Mouse (Mus musculus): ENCODE measurements around the gene Ifnk.

Gene Ifnk

GRCm38 (mm10) chr4:35151756-35152155, at the start of gene Ifnk:
Ifnk (plus strand) TSS chr4:35152056.
- no peak for DNase-seq (ENCODE audit: low read depth)

- no peak for DNase-seq (ENCODE audit: low read depth)
These were observed 46.6 kb upstream of the Ifnk start for GRCm38 (mm10) chr4:35105115-35105773.

GRCm38 (mm10) chr4:35112452-35112851, 39.4 kb upstream of the Ifnk start:
- DNase-seq (ENCODE audit: low read depth), result no peak

GRCm38 (mm10) chr4:35113516-35114248, 38.2 kb upstream of the Ifnk start:
- DNase-seq (ENCODE audit: low read depth), result no peak

- DNase-seq (ENCODE audit: low read depth), result no peak
These were observed 36.9 kb upstream of the Ifnk start for GRCm38 (mm10) chr4:35114950-35115349.

GRCm38 (mm10) chr4:35115933-35116332, 35.9 kb upstream of the Ifnk start:
- DNase-seq (ENCODE audit: low read depth), result no peak

- DNase-seq (ENCODE audit: low read depth), result no peak
These were observed 34.7 kb upstream of the Ifnk start for GRCm38 (mm10) chr4:35117144-35117543.

- DNase-seq (ENCODE audit: low read depth), result no peak
These were observed 33.0 kb upstream of the Ifnk start for GRCm38 (mm10) chr4:35118851-35119250.

- DNase-seq (ENCODE audit: low read depth), result no peak
These were observed 31.7 kb upstream of the Ifnk start for GRCm38 (mm10) chr4:35120159-35120558.

- no peak for DNase-seq (ENCODE audit: low read depth)
These were observed 31.3 kb upstream of the Ifnk start for GRCm38 (mm10) chr4:35120575-35120974.

- DNase-seq (ENCODE audit: low read depth), result no peak
These were observed 30.8 kb upstream of the Ifnk start for GRCm38 (mm10) chr4:35121060-35121459.

GRCm38 (mm10) chr4:35123087-35123486, 28.8 kb upstream of the Ifnk start:
- DNase-seq (ENCODE audit: low read depth), result no peak

- DNase-seq (ENCODE audit: low read depth), result no peak
These were observed 27.8 kb upstream of the Ifnk start for GRCm38 (mm10) chr4:35124027-35124426.

GRCm38 (mm10) chr4:35125299-35125777, 26.5 kb upstream of the Ifnk start:
- no peak for DNase-seq (ENCODE audit: low read depth)

- DNase-seq (ENCODE audit: low read depth), result no peak
These were observed 25.1 kb upstream of the Ifnk start for GRCm38 (mm10) chr4:35126776-35127175.

- DNase-seq (ENCODE audit: low read depth), result no peak
These were observed 24.1 kb upstream of the Ifnk start for GRCm38 (mm10) chr4:35127759-35128158.

GRCm38 (mm10) chr4:35130411-35130948, 21.4 kb upstream of the Ifnk start:
- DNase-seq (ENCODE audit: low read depth), result no peak

GRCm38 (mm10) chr4:35131592-35131991, 20.3 kb upstream of the Ifnk start:
- no peak for DNase-seq (ENCODE audit: low read depth)

GRCm38 (mm10) chr4:35133411-35133810, 18.4 kb upstream of the Ifnk start:
- no peak for DNase-seq (ENCODE audit: low read depth)

GRCm38 (mm10) chr4:35134846-35135611, 16.8 kb upstream of the Ifnk start:
- no peak for DNase-seq (ENCODE audit: low read depth)

- DNase-seq (ENCODE audit: low read depth), result no peak
These were observed 16.1 kb upstream of the Ifnk start for GRCm38 (mm10) chr4:35135806-35136205.

- DNase-seq (ENCODE audit: low read depth), result peak; percentile 41
These were observed 14.9 kb upstream of the Ifnk start for GRCm38 (mm10) chr4:35136996-35137395.
